24 mouse cellular contexts compared by ENCODE assay signal in genomic region chr1:182210322-182210721, GRCm38 (mm10). TPM values are rescaled to one million over a fixed set of nuclear protein-coding genes. Genes with fewer than 3 reads are reported as not detected.
"Had no signal": no experiment of that assay in that cellular context is flagged by ENCODE, and none has a peak within 500 bp of the region (broad histone marks: within the 10 kb centered on the region; RNA-seq: fewer than 3 reads in every experiment).

No protein-coding gene starts in this region.

- H3K4me3 ChIP-seq: lung, embryonic 15.5 days; midbrain, embryonic 10.5 days; midbrain, embryonic 12.5 days; midbrain, embryonic 15.5 days; neural tube, embryonic 13.5 days; neural tube, embryonic 15.5 days had no signal

- H3K27me3 ChIP-seq: lung, embryonic 15.5 days; midbrain, embryonic 12.5 days; midbrain, embryonic 15.5 days; neural tube, embryonic 13.5 days; neural tube, embryonic 15.5 days had no signal

- H3K36me3 ChIP-seq: lung, embryonic 15.5 days; midbrain, embryonic 10.5 days; midbrain, embryonic 12.5 days; midbrain, embryonic 15.5 days; neural tube, embryonic 13.5 days; neural tube, embryonic 15.5 days had no signal

- ATAC-seq: liver, postnatal 0 days; lung, postnatal 0 days; midbrain, embryonic 15.5 days had no signal

- DNase-seq: liver, postnatal 0 days; lung, adult 2 months; lung, postnatal 4 days; retina, postnatal 1 day; right cerebral cortex, adult 18-20 months; right cerebral cortex, postnatal 25 days; right cerebral cortex, postnatal 4 days; spleen, adult 18-20 months; thymus, adult 18-20 months; thymus, postnatal 14 days; thymus, postnatal 36 days had no signal

- H3K4me1 ChIP-seq: lung, embryonic 15.5 days; midbrain, embryonic 10.5 days; midbrain, embryonic 12.5 days; midbrain, embryonic 15.5 days; neural tube, embryonic 13.5 days; neural tube, embryonic 15.5 days had no signal

- H3K4me2 ChIP-seq: lung, embryonic 15.5 days; midbrain, embryonic 12.5 days; midbrain, embryonic 15.5 days; neural tube, embryonic 13.5 days; neural tube, embryonic 15.5 days had no signal

- H3K9ac ChIP-seq: liver, postnatal 0 days; lung, embryonic 15.5 days; midbrain, embryonic 12.5 days; midbrain, embryonic 15.5 days; neural tube, embryonic 13.5 days; neural tube, embryonic 15.5 days had no signal

- H3K27ac ChIP-seq: lung, embryonic 15.5 days; midbrain, embryonic 10.5 days; midbrain, embryonic 12.5 days; midbrain, embryonic 15.5 days; neural tube, embryonic 13.5 days; neural tube, embryonic 15.5 days had no signal

- H3K9me3 ChIP-seq: lung, embryonic 15.5 days; midbrain, embryonic 10.5 days; midbrain, embryonic 12.5 days; midbrain, embryonic 15.5 days; neural tube, embryonic 13.5 days; neural tube, embryonic 15.5 days had no signal

RNA-seq across cellular contexts. Expression of gene Vmn1r1, which starts 46.0 kb away (rescaled TPM):
- polyA plus RNA-seq: liver, postnatal 0 days; lung, adult 2 months; lung, embryonic 15.5 days; lung, postnatal 0 days; midbrain, embryonic 10.5 days; midbrain, embryonic 12.5 days; midbrain, embryonic 15.5 days; midbrain, postnatal 0 days; neural tube, embryonic 11.5 days; neural tube, embryonic 13.5 days; neural tube, embryonic 15.5 days; small intestine, adult 2 months; stomach, embryonic 14.5 days; stomach, embryonic 16.5 days; thymus, postnatal 0 days had no signal
